Mouse (Mus musculus) thymus, adult 2 months (tissue): ENCODE measurements around the gene Add3. TPM values are rescaled to one million over a fixed set of nuclear protein-coding genes. Genes with fewer than 3 reads are reported as not detected.

Source experiments
- DNase-seq: peaks from one replicate; pipeline ENCODE4 v3.0.0; 2021
- H3K27ac ChIP-seq: fragments of 200-500 bp; 2 replicates; pipeline ENCODE4 v1.5.1; 2012; ENCODE audit warnings: low read length, control low read depth; ENCODE audit not compliant: control insufficient read depth, insufficient read depth
- H3K27me3 ChIP-seq: fragments of 200-500 bp; 2 replicates; pipeline ENCODE4 v1.6.1; 2012; ENCODE audit warnings: mild to moderate bottlenecking, low read length, moderate library complexity, mixed read lengths; ENCODE audit not compliant: control insufficient read depth, insufficient read depth
- H3K36me3 ChIP-seq: fragments of 200-500 bp; 2 replicates; pipeline ENCODE4 v1.6.1; 2012; ENCODE audit warnings: mild to moderate bottlenecking, low read length, moderate library complexity; ENCODE audit not compliant: control insufficient read depth, insufficient read depth
- H3K4me1 ChIP-seq: fragments of 200-500 bp; replicated peaks from 2 replicates; pipeline ENCODE4 v1.6.1; 2012; ENCODE audit warnings: low read length; ENCODE audit not compliant: control insufficient read depth, insufficient read depth
- H3K4me3 ChIP-seq: fragments of 200-500 bp; 2 replicates; pipeline ENCODE4 v1.5.1; 2012; ENCODE audit warnings: mild to moderate bottlenecking, low read length, control low read depth, moderate library complexity; ENCODE audit not compliant: control insufficient read depth, insufficient read depth
- CTCF ChIP-seq: fragments of 200-500 bp; IDR thresholded peaks from 2 replicates; pipeline ENCODE4 v1.5.1; 2012; ENCODE audit warnings: mild to moderate bottlenecking, control low read depth, low read length, moderate library complexity, borderline replicate concordance; ENCODE audit not compliant: control insufficient read depth, poor library complexity, insufficient read depth; ENCODE audit errors: extremely low read depth
- POLR2A ChIP-seq: fragments of 200-500 bp; IDR thresholded peaks from 2 replicates; pipeline ENCODE4 v1.6.1; 2012; ENCODE audit warnings: mild to moderate bottlenecking, low read length, control low read depth, moderate library complexity; ENCODE audit not compliant: control insufficient read depth, poor library complexity, insufficient read depth; ENCODE audit errors: extremely low read depth
- WGBS: fragments of 180-500 bp; shearing (Covaris S2); methylation state at CpG from one replicate; pipeline ENCODE4 v1.1.7; 2018; 5-methylcytosine and 5-hydroxymethylcytosine counted together
- polyA plus RNA-seq: library from polyadenylated mRNA; depleted of rRNA; stranded (reverse); fragments of >200 nt; gene quantifications from 2 replicates; pipeline ENCODE4 v1.2.3, GENCODE M21; 2012

Gene Add3
- polyA plus RNA-seq, 1 experiment = 23.1 TPM

DNA sequence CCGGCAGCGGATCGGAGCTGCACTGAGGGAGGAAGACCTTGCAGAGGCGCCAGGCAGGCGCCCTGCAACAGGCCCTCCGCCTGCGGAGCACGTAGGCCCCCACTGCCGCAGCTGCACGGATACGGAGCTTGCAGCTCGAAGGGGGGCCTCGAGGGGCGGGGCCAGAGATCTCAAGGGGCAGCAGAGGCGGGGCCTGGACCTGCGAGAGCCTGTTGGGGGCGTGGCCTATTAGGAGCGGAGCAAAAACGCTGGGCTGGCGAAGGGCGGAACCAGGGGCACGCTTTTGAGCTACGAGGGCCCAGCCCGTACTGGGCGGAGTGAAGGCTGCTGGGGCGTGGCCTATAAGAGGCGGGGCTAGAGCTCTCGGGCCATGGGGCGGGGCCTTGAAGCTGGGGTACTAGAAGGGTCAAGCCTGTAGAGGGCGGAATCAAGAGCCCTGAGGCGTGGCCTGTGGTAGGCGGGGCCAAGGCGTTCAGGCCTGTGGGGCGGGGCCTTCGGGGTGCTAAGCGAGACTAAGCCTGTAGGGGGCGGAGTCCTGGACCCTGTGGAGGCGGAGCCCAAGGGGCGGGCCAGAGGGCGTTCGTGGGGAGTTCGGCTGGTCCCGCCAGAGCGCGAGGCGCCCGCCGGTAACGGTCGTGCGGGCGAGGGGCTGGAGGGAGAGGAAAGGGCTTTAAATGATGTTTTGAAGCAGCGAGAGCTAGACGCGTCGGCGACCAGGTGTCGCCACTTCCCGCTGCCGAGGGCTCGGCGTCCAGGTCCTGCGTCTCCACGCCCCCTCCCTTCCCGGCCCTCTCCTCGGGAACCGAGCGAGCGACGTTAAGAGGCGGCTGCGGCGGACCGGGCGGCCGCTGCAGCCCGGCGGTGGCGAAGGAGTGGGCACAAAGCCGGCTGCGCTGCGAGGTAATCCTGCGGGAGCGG is 2.2 kb downstream of the Add3 start:
- TF ChIP-seq CTCF (peak; percentile 71), POLR2A (peak; percentile 98)
- H3K4me3 ChIP-seq = peak overlapping the region; percentile 83
- H3K27ac ChIP-seq = peak overlapping the region; percentile 56
- no peaks in the 10 kb centered on the region for H3K36me3 ChIP-seq
- DNase-seq = peak; percentile 100
- WGBS = under 1% methylated on average over 83 of the region's 84 CpGs
- peaks cover 14% of the 10 kb centered on the region for H3K4me1 ChIP-seq
- no peaks in the 10 kb centered on the region for H3K27me3 ChIP-seq

- Histone ChIP-seq H3K4me1 (peaks cover 14% of the 10 kb centered on the region), H3K36me3 (no peaks in the 10 kb centered on the region), H3K4me3 (peak overlapping the region; percentile 83), H3K27ac (no peak overlapping the region), H3K27me3 (no peaks in the 10 kb centered on the region)
- 1% methylated on average over 48 of the region's 48 CpGs for WGBS
- DNase-seq = peak; percentile 57
- TF ChIP-seq CTCF = no peak; the same call in 1 of the 2 replicates
Observed at GRCm38 (mm10) chr19:53143108-53143971, 3.1 kb downstream of the Add3 start.

DNA sequence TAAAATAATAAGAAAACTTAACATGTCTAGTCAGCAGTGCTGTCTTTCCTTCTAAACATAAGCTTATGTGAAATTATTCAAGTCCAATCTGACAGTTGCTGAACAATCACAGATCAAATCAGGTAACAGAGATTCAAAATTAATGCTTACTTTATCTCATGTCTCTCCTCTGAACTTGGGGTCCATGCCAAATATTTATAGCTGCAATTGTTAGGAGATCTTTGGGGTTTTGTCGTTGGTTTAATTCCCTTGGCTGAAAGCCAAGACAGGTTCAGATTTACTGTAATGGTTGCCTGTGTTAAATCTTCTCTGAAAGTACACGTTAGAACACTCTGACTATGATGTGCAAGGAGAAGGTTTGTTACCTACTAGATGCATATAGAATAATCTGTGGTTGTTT is 4.8 kb downstream of the Add3 start:
- no peak for TF ChIP-seq POLR2A
- 14% methylated on average over 2 of the region's 2 CpGs for WGBS
- Histone ChIP-seq H3K4me1 (peaks cover 14% of the 10 kb centered on the region), H3K27me3 (no peaks in the 10 kb centered on the region), H3K27ac (no peak overlapping the region), H3K36me3 (no peaks in the 10 kb centered on the region), H3K4me3 (no peak overlapping the region)
- DNase-seq = no peak

DNA sequence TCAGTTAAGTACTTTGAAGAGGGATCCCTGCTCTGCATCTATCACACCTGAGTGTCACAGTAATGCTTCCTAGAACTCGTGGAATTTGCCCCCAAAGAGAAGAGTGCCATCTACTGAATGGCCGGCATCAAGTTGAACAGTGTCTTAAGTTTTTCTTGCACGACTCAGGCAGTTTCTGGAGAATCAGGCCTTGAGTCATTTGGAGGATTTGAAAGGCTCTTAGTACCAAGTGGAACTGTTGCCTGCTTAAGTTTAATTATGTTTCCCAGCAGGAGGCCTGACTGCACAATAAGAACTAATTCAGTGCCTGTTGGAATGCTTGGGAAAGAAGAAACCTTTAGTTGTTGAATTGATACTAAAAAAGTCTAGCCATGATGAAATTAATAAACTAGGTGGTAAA is 9.1 kb downstream of the Add3 start:
- Histone ChIP-seq H3K4me3 (no peak overlapping the region), H3K27ac (no peak overlapping the region), H3K36me3 (no peaks in the 10 kb centered on the region), H3K27me3 (no peaks in the 10 kb centered on the region), H3K4me1 (no peaks in the 10 kb centered on the region)
- no peak for DNase-seq
- TF ChIP-seq CTCF (no peak), POLR2A (no peak)
- WGBS = 87% methylated on average over 3 of the region's 3 CpGs

DNA sequence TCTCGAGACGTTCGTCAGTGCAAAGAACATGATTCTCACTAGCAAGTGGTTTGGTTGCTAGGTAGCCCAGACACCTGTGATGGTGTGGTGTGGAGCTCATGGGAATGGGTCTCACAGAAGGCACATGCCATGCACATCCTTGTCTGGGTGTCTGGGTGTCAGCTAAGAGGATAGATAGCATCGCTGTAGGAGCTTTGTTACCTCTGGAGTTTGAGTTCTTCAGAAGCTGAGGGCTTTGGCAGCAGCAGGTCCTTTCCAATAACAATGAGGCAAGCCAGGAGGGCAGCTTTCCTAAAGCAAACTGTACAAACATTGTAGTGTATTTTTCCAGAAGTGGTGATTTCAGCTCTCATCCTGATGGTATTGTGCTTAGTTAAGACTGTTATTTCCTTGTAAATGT is 12.2 kb downstream of the Add3 start:
- H3K36me3 ChIP-seq = no peaks in the 10 kb centered on the region
- no peaks in the 10 kb centered on the region for H3K27me3 ChIP-seq
- DNase-seq = no peak
- H3K27ac ChIP-seq = no peak overlapping the region
- 55% methylated on average over 4 of the region's 4 CpGs for whole genome bisulfite sequencing
- no peak for TF ChIP-seq CTCF
- no peak for TF ChIP-seq POLR2A
- H3K4me1 ChIP-seq = no peaks in the 10 kb centered on the region
- no peak overlapping the region for H3K4me3 ChIP-seq

DNA sequence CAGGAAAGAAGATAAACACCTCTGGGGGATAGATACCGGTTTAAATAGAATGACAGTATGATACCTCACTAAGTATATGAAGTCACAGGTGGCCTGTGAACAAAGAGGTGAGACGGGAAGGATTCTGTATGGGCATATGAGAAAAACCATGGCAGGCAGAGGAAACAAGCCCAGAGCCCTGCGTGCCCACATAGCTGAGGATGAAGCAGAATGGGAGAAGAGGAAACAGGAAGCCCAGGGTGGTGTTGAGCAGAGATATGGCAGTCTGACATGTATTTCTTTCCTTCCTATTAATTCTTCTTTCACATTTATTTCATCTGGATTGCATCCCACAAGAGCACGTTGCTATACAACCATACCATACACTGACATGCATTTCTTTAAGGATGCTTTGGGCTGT is 12.9 kb downstream of the Add3 start:
- Histone ChIP-seq H3K4me1 (no peaks in the 10 kb centered on the region), H3K36me3 (no peaks in the 10 kb centered on the region), H3K27me3 (no peaks in the 10 kb centered on the region), H3K4me3 (no peak overlapping the region), H3K27ac (no peak overlapping the region)
- no peak for TF ChIP-seq POLR2A
- TF ChIP-seq CTCF = no peak
- WGBS = 28% methylated on average over 4 of the region's 4 CpGs
- DNase-seq = no peak

- DNase-seq = no peak
- H3K27ac ChIP-seq = no peak overlapping the region
- H3K4me1 ChIP-seq = no peaks in the 10 kb centered on the region
- no peaks in the 10 kb centered on the region for H3K36me3 ChIP-seq
- 79% methylated on average over 3 of the region's 3 CpGs for WGBS
- H3K27me3 ChIP-seq = no peaks in the 10 kb centered on the region
- TF ChIP-seq CTCF (no peak), POLR2A (no peak)
- no peak overlapping the region for H3K4me3 ChIP-seq
Observed at GRCm38 (mm10) chr19:53154156-53154555, 13.9 kb downstream of the Add3 start.
